Mouse (Mus musculus) brown adipose tissue, adult 24 weeks (tissue): ENCODE results near the gene Tcl1b1. TPM values are rescaled to one million over a fixed set of nuclear protein-coding genes. Genes with fewer than 3 reads are reported as not detected.
"Not testable (repeated sequence)": the region's sequence is repeated elsewhere in the genome, so short reads cannot be mapped to it uniquely, and the experiment has no call there.

ENCODE experiments used
- H3K27ac ChIP-seq: fragments of 200-500 bp; replicated peaks from 2 replicates; pipeline ENCODE4 v1.5.1; 2012; ENCODE audit warnings: low read depth, mild to moderate bottlenecking, low read length
- H3K4me1 ChIP-seq: fragments of 200-500 bp; 2 replicates; pipeline ENCODE4 v1.6.1; 2012; ENCODE audit warnings: low read length, mixed read lengths; ENCODE audit not compliant: control insufficient read depth, insufficient read depth, insufficient read length
- H3K4me3 ChIP-seq: fragments of 200-500 bp; 2 replicates; pipeline ENCODE4 v1.5.1; 2012; ENCODE audit warnings: low read depth, mild to moderate bottlenecking, low read length, moderate library complexity; ENCODE audit not compliant: insufficient read depth
- polyA plus RNA-seq: library from polyadenylated mRNA; stranded (reverse); fragments of >200 nt; gene quantifications from 2 replicates; pipeline ENCODE4 v1.2.4, GENCODE M21; 2012; ENCODE audit not compliant: missing spikeins, insufficient read depth, insufficient read length

Tcl1b1 gene
- polyA plus RNA-seq, 1 experiment: not detected

DNA sequence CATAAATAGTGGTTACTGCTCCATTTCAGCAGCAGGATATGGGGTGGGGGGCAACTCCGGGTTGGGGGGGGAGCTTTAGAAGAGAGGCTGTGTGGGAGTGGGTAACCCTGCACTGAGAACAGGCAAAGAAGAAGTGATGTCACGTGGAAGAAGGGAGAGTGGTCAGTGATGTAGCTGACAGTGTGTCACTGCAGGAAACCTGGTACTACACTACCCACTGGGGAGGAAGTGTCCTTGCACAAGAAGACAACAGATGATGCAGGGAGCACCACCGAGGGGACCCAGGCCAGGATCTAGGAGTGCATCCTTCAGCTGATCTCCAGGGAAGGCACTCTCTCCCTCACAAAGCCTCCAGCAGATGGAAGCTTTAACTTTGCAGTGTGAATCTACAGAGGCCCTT, 7.2 kb downstream of the Tcl1b1 start:
- Histone ChIP-seq H3K4me3 (no peak overlapping the region), H3K27ac (no peak overlapping the region), H3K4me1 (no peaks in the 10 kb centered on the region)

DNA sequence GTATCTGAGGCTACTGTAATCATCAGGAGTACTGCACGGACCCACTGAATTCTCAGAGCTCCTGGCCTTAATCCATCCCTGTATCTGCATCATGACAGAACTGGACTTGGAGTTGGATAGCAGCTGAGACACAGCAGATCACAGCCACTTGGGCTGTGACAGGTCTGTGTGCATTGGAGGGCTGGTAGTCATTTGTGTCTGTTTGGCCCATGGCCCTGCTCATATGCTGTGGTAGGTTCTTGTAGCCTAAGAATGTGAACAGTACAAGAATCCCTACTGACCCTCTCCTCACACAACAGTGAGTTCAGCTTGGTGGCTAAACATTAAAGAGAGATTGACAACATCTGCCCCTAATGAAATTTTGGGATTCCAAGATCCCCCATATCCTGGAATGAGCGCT, 13.9 kb downstream of the Tcl1b1 start:
- Histone ChIP-seq H3K4me3 (no peak overlapping the region), H3K27ac (no peak overlapping the region), H3K4me1 (no peaks in the 10 kb centered on the region)

DNA sequence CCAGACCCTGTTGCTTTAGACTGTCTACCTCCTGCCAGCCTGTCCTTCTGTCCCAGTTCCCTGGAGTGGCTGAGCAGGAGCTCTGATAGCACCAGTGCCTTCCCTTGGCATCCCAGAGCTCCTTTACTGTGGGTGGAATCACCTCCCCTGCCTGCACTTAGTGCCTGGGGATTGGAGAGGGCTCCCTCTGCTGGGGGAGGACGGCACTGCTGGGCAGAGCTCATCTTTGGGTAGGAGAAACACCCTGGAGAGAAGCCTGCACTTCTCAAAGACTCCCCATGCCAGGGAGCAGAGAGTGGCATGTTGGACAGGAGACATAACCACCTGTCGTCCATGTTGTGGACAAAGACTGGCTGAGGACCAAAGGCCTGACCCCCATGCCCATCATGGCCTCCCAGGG, 14.8 kb downstream of the Tcl1b1 start:
- H3K4me1 ChIP-seq, H3K4me3 ChIP-seq, H3K27ac ChIP-seq: not testable (repeated sequence)

DNA sequence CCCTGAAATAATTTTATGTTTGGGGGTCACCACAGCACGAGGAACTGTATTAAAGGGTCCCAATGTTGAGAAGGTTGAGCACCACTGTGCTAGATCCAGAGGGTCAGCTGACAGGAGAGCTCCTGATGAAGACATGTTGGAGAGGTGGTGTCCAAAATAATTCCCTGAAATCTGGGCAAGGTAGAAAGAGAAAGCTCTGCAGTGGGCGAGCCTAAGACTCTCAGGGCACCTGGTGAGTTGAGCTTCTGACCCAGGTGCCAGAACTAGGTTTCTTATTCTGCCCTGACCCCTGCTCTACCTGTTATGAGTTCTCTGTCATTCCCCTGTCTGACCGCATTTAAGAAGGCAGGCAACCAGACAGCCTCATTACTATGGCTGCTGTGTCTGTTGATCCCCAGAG, 16.6 kb downstream of the Tcl1b1 start, which contains the start of gene Tcl1b5:
TSS of gene Tcl1b5 (plus strand) at position 301 of the 400 bp plus-strand sequence.
- H3K4me1 ChIP-seq, H3K4me3 ChIP-seq, H3K27ac ChIP-seq: not testable (repeated sequence)

DNA sequence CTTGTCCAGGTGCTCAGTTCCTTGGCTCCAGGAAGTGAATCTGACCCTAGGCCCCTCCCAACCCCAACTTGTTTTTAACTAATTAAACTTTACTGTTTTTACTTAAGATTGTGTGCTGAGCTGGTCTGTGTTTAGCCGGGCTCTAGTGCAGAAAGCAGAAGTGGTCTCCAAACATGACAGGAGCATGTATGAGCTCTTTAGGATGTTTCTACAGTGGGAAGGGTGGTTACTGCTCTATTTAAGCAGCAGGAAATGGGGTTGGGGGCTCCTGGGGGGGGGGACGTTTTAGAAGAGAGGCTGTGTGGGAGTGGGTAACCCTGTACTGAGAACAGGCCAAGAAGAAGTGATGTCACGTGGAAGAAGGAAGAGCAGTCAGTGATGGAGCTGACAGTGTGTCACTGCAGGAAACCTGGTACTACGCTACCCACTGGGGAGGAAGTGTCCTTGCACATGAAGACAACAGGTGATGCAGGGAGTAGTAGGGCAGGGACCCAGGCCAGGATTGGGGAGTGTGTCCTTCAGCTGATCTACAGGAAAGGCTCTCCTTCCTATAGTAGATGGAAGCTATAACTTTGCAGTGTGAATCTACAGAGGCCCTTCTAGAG, 21.7 kb downstream of the Tcl1b1 start:
- H3K4me1 ChIP-seq, H3K27ac ChIP-seq, H3K4me3 ChIP-seq: not testable (repeated sequence)

DNA sequence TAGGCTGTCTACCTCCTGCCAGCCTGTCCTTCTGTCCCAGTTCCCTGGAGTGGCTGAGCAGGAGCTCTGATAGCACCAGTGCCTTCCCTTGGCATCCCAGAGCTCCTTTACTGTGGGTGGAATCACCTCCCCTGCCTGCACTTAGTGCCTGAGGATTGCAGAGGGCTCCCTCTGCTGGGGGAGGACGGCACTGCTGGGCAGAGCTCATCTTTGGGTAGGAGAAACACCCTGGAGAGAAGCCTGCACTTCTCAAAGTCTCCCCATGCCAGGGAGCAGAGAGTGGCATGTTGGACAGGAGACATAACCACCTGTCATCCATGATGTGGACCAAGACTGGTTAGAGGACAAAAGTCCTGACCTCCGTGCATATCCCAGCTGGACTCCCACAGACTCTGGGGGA, 29.5 kb downstream of the Tcl1b1 start:
- not testable (repeated sequence) for H3K4me3 ChIP-seq, H3K27ac ChIP-seq, H3K4me1 ChIP-seq

DNA sequence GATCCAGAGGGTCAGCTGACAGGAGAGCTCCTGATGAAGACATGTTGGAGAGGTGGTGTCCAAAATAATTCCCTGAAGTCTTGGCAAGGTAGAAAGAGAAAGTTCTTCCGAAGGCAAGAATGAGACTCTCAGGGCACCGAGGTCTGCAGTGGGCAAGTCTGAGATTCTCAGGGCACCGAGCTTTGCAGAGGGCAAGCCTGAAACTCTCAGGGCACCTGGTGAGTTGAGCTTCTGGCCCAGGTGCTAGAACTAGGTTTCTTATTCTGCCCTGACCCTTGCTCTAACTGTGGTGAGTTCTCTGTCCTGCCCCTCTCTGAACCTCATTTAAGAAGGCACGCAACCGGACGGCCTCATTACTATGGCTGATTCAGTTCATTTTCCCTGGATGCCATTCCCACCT, 31.3 kb downstream of the Tcl1b1 start, which contains the start of gene Tcl1b3:
TSS of gene Tcl1b3 (plus strand) at position 301 of the 400 bp plus-strand sequence.
- H3K4me1 ChIP-seq, H3K27ac ChIP-seq, H3K4me3 ChIP-seq: not testable (repeated sequence)

DNA sequence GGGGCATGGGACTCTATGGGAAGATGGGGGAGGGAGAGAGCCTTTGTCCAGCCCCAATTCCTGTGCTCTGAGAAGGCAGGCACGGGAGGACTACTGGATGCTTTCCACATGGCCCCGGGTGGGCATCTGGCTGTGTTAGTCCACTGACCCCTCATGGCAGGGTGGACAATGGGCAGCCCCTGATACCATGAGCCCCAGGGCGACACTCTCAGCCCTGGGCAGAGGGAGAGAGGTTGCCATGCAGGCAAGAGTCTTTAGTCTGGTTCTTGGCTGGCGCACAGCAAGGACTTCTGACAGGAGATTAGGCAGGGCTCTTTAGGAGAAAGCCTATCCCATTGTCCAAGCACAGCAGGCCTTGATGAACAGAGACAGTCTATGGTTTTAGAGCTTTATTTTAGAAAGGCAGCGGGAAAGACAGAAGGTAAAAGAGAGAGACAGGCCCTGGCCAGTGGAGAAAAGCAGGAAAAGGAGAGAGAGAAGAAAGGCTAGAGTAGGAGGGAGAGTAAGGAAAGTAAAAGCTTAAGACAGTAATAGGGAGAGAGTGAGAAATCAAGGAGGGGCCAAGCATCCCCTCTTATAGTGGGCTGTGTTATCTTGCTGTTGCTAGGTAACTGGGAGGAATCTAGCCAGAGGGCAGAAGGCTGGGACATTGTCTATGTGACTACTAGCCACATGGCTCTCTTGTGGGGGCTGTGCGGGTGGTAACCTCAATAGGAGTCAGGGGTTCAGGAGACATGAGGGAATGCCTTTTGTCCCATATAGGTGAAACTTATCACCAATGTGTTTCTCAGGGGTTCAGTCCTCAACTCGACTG, 40.4 kb downstream of the Tcl1b1 start:
- not testable (repeated sequence) for H3K27ac ChIP-seq, H3K4me1 ChIP-seq, H3K4me3 ChIP-seq

DNA sequence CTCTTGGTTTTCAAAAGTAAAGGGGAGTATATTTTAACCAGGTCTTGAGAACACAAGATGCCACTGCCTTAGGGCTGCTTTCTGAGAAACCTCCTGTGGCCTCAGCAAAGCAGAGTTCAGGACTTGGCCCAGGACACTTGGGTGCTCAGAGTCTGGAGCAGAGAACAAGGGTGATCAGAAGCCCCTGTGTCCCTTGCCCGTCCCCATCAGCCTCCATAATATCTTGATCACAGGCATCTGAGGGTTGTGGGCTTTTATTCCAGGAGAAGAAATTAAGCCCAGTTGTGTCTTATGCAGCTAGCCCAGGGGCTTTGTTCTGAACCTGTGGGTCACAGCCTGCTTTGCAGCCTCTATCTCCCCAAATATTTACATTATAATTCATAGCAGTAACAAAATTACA, 42.2 kb downstream of the Tcl1b1 start, which contains the start of gene Tcl1b4:
TSS of gene Tcl1b4 (plus strand) at position 301 of the 400 bp plus-strand sequence.
- H3K4me1 ChIP-seq, H3K4me3 ChIP-seq, H3K27ac ChIP-seq: not testable (repeated sequence)

DNA sequence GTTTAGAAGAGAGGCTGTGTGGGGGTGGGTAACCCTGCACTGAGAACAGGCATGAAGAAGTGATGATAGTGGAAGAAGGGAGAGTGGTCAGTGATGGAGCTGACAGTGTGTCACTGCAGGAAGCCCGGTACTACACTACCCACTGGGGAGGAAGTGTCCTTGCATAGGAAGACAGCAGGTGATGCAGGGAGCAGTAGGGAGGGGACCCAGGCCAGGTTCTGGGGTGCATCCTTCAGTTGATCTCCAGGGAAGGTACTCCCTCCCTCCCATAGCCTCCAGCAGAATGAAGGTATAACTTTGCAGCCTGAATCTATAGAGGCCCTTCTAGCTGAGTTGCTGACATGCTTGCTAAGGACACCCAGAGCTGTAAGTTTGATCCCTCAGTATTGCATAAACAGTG, 47.6 kb downstream of the Tcl1b1 start:
- Histone ChIP-seq H3K4me1 (no peaks in the 10 kb centered on the region), H3K27ac (no peak overlapping the region), H3K4me3 (no peak overlapping the region)

DNA sequence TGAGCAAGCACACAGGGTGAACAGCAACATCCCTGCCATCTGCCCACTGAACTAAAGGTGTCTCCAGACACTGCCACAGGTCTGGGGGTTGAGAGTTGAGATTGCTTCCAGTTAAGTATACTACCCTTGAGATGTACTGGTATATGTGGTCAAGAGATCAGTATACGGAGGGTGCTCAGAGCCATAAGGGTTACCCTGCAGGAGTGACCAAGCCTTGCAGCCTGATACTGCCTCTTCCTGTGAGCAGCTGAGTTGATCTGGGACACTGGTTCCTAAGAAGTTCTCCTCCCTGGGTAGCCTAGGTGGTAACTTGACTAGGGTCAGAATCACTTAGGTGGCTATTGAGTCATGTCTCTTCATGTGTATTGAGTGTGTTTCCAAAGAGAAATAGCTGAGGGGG, 49.0 kb downstream of the Tcl1b1 start:
- Histone ChIP-seq H3K4me3 (no peak overlapping the region), H3K4me1 (no peaks in the 10 kb centered on the region), H3K27ac (no peak overlapping the region)

DNA sequence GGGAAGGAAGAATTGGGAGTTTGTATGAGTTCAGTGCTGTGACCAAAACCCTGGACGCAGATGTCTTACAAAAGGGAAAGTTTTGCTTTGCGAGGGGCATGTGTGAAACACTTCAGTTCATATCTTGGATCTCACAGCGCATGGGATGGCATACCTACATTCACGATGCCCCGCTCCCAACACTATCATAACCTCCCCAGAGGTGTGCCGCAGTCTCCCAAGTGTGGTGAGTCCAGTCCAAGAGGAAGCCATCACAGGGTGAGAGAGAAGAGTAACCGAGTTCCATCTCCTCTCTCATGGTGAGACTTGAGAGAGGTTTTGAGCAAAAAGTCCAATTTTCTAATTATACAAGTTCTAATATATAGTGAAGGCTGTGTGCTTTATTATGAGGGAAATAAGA, 49.7 kb downstream of the Tcl1b1 start:
- no peak overlapping the region for H3K4me3 ChIP-seq
- no peak overlapping the region for H3K27ac ChIP-seq

More for the DNA sequence above, 49.7 kb downstream of the Tcl1b1 start:
- H3K4me1 ChIP-seq: no peaks in the 10 kb centered on the region

Other genes starting within 250 kb of the Tcl1b1 start
- gene Syne3, start 149.9 kb upstream of the Tcl1b1 start, polyA plus RNA-seq: 2.8 and 3.3 TPM in 2 replicates
- gene Glrx5, start 127.0 kb upstream of the Tcl1b1 start, polyA plus RNA-seq: 123 and 149 TPM in 2 replicates
- gene Tcl1b2, start 13.7 kb upstream of the Tcl1b1 start, polyA plus RNA-seq: not detected in 2 replicates
- not detected in 2 replicates for gene Tcl1b5, start 16.7 kb downstream of the Tcl1b1 start, polyA plus RNA-seq
- not detected in 2 replicates for gene Tcl1b3, start 31.4 kb downstream of the Tcl1b1 start, polyA plus RNA-seq
- gene Tcl1b4, start 42.3 kb downstream of the Tcl1b1 start, polyA plus RNA-seq: not detected in 2 replicates
- 0.99 TPM in 1 of 2 replicates, not detected in the other for gene Tcl1, start 63.1 kb downstream of the Tcl1b1 start, polyA plus RNA-seq
- gene Tunar, start 174.2 kb downstream of the Tcl1b1 start, polyA plus RNA-seq: not detected in 2 replicates